Mouse (Mus musculus) kidney, postnatal 0 days (tissue): ENCODE measurements at regions not wholly inside any gene's neighbourhood (a gene's known extent, or its start where the extent isn't known, plus 50 kb on each side); places are given as distances from the start of the nearest gene placed in this dataset.

Experiments used
- ATAC-seq: fragments of 200-750 bp; cut with Nextera tagmentation; replicated peaks from 2 replicates; pipeline ENCODE4 v1.8.0; 2017; ENCODE audit warnings: low read depth, moderate number of reproducible peaks, moderate TSS enrichment, moderate library complexity; ENCODE audit not compliant: low FRiP score
- DNase-seq: peaks from one replicate; pipeline ENCODE4 v3.0.0-alpha.2; 2016; ENCODE audit warnings: low spot score
- H3K27ac ChIP-seq: fragments of 300-500 bp; sonication (generic); 2 replicates; pipeline ENCODE4 v1.5.1; 2014; ENCODE audit warnings: mild to moderate bottlenecking
- H3K27me3 ChIP-seq: fragments of 300-500 bp; sonication (generic); 2 replicates; pipeline ENCODE4 v1.6.1; 2014; ENCODE audit warnings: low read length, mixed read lengths; ENCODE audit not compliant: insufficient read depth
- H3K36me3 ChIP-seq: fragments of 300-500 bp; sonication (generic); 2 replicates; pipeline ENCODE4 v1.6.1; 2014; ENCODE audit warnings: low read length, mixed read lengths; ENCODE audit not compliant: insufficient read depth
- H3K4me1 ChIP-seq: fragments of 300-500 bp; sonication (generic); replicated peaks from 2 replicates; pipeline ENCODE4 v1.6.1; 2014; ENCODE audit warnings: antibody characterized with exemption, low read length, mixed read lengths; ENCODE audit not compliant: insufficient read depth
- H3K4me2 ChIP-seq: fragments of 300-500 bp; sonication (generic); 2 replicates; pipeline ENCODE4 v1.6.1; 2014; ENCODE audit warnings: mild to moderate bottlenecking, low read length, moderate library complexity, mixed read lengths
- H3K4me3 ChIP-seq: fragments of 300-500 bp; sonication (generic); replicated peaks from 2 replicates; pipeline ENCODE4 v1.5.1; 2014; ENCODE audit warnings: low read depth, low read length
- H3K9ac ChIP-seq: fragments of 300-500 bp; sonication (generic); 2 replicates; pipeline ENCODE4 v1.6.1; 2014; ENCODE audit warnings: low read depth, low read length
- H3K9me3 ChIP-seq: fragments of 300-500 bp; sonication (generic); replicated peaks from 2 replicates; pipeline ENCODE4 v1.6.1; 2016; ENCODE audit warnings: low read length, inconsistent platforms, mixed read lengths
- CTCF ChIP-seq: IDR thresholded peaks from 2 replicates; pipeline ENCODE4 v1.5.1; 2016; ENCODE audit warnings: antibody characterized with exemption, low read depth, mild to moderate bottlenecking, moderate library complexity
- WGBS: fragments of 180-500 bp; shearing (Covaris S2); extraction: QIAGEN DNeasy Blood & Tissue Kit; methylation state at CpG from one replicate; pipeline ENCODE4 v1.1.7; 2014; 5-methylcytosine and 5-hydroxymethylcytosine counted together

- 86% methylated on average over 4 of the region's 4 CpGs for WGBS
- DNase-seq (no peak), ATAC-seq (no peak)
Observed at GRCm38 (mm10) chr8:10096413-10096812, 57.3 kb upstream of the Myo16 start.

GRCm38 (mm10) chr8:10096968-10097547 lies 56.7 kb upstream of the Myo16 start:
- 47% methylated on average over 9 of the region's 9 CpGs for WGBS
- Histone ChIP-seq H3K9ac (no peak overlapping the region), H3K27me3 (no peaks in the 10 kb centered on the region), H3K36me3 (no peaks in the 10 kb centered on the region), H3K4me1 (no peaks in the 10 kb centered on the region), H3K4me2 (no peak overlapping the region), H3K4me3 (no peak overlapping the region), H3K27ac (no peak overlapping the region), H3K9me3 (no peaks in the 10 kb centered on the region)
- DNase-seq (peak; percentile 24), ATAC-seq (no peak)
- no peak for TF ChIP-seq CTCF

More at GRCm38 (mm10) chr8:10096413-10096812, 57.3 kb upstream of the Myo16 start:
- H3K36me3 ChIP-seq: no peaks in the 10 kb centered on the region
- H3K4me2 ChIP-seq: no peak overlapping the region
- no peak for TF ChIP-seq CTCF
- H3K9me3 ChIP-seq: no peaks in the 10 kb centered on the region
- no peaks in the 10 kb centered on the region for H3K27me3 ChIP-seq
- H3K4me1 ChIP-seq: no peaks in the 10 kb centered on the region
- H3K27ac ChIP-seq: no peak overlapping the region
- no peak overlapping the region for H3K4me3 ChIP-seq
- H3K9ac ChIP-seq: no peak overlapping the region
